Mouse (Mus musculus) hindbrain, postnatal 0 days (tissue): ENCODE data around the gene Noct. TPM values are rescaled to one million over a fixed set of nuclear protein-coding genes. Genes with fewer than 3 reads are reported as not detected.

Experiments used
- ATAC-seq: fragments of 200-750 bp; cut with Nextera tagmentation; 2 replicates; pipeline ENCODE4 v1.8.0; 2017; ENCODE audit warnings: mild to moderate bottlenecking, moderate TSS enrichment, moderate library complexity
- DNase-seq: peaks from one replicate; pipeline ENCODE4 v3.0.0-alpha.2; 2015; ENCODE audit warnings: low spot score
- H3K27ac ChIP-seq: fragments of 300-500 bp; sonication (generic); 2 replicates; pipeline ENCODE4 v1.5.1; 2014; ENCODE audit warnings: mild to moderate bottlenecking
- H3K27me3 ChIP-seq: fragments of 300-500 bp; sonication (generic); 2 replicates; pipeline ENCODE4 v1.6.1; 2014; ENCODE audit warnings: low read length, mixed read lengths; ENCODE audit not compliant: insufficient read depth
- H3K36me3 ChIP-seq: fragments of 300-500 bp; sonication (generic); 2 replicates; pipeline ENCODE4 v1.6.1; 2014; ENCODE audit warnings: low read length, mixed read lengths; ENCODE audit not compliant: insufficient read depth
- H3K4me1 ChIP-seq: fragments of 300-500 bp; sonication (generic); 2 replicates; pipeline ENCODE4 v1.6.1; 2014; ENCODE audit warnings: antibody characterized with exemption, low read length, mixed read lengths; ENCODE audit not compliant: insufficient read depth
- H3K4me2 ChIP-seq: fragments of 300-500 bp; sonication (generic); 2 replicates; pipeline ENCODE4 v1.6.1; 2014; ENCODE audit warnings: low read depth, mild to moderate bottlenecking, low read length, moderate library complexity, mixed read lengths
- H3K4me3 ChIP-seq: fragments of 300-500 bp; sonication (generic); 2 replicates; pipeline ENCODE4 v1.5.1; 2014; ENCODE audit warnings: low read length
- H3K9ac ChIP-seq: fragments of 300-500 bp; sonication (generic); replicated peaks from 2 replicates; pipeline ENCODE4 v1.6.1; 2014; ENCODE audit warnings: mild to moderate bottlenecking, low read length, moderate library complexity, mixed read lengths
- H3K9me3 ChIP-seq: fragments of 300-500 bp; sonication (generic); 2 replicates; pipeline ENCODE4 v1.6.1; 2016; ENCODE audit warnings: low read length, mixed read lengths
- CTCF ChIP-seq: IDR thresholded peaks from 2 replicates; pipeline ENCODE4 v1.5.1; 2016; ENCODE audit warnings: antibody characterized with exemption, control low read depth, low read depth
- WGBS: fragments of 180-500 bp; shearing (Covaris S2); extraction: QIAGEN DNeasy Blood & Tissue Kit; methylation state at CpG from one replicate; pipeline ENCODE4 v1.1.7; 2014; 5-methylcytosine and 5-hydroxymethylcytosine counted together
- polyA plus RNA-seq: library from polyadenylated mRNA; unstranded; fragments of >200 nt; fragmentation: Nextera tagmentation; extraction: Ambion mirVana; gene quantifications from 2 replicates; pipeline ENCODE4 v1.2.1, GENCODE M21; 2015
- total RNA-seq: library from RNA; depleted of rRNA; stranded (reverse); fragments of >200 nt; gene quantifications from 2 replicates; pipeline ENCODE4 v1.2.3, GENCODE M21; 2014

Noct gene
- total and polyA plus RNA-seq, 2 experiments from 2014 or later: 31.6 to 40.8 TPM

DNA sequence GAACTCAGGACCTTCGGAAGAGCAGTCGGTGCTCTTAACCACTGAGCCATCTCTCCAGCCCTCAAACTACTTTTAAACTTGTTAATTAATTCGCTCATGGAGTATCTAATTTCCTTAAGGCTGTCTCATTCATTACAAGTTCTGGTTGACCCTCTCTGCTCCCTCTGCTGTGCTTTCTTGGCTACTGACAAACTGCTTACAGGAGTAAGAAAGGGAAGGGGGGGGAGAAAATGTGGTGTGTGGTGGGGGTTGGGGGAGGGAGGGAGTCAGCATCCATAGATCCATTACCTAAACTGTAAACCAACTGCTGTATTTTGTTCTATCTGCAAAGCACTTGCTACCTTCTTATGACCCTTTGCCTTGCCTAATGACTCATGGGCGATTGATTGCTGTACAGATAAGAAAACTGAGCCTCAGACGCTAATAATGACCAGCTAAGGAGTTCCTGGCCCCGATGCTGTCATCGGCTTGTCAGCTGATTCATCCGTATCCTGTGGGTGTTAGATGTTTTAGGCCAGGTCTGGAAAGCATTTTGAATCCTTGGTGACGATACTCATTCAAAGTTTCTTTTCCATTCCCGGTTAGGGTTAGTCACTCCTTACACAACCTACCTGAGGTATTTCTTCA, 1.3 kb upstream of the Noct start:
- no peaks in the 10 kb centered on the region for H3K27me3 ChIP-seq
- no peak for TF ChIP-seq CTCF
- H3K9me3 ChIP-seq: no peaks in the 10 kb centered on the region
- no peak overlapping the region for H3K4me2 ChIP-seq
- WGBS: 65% methylated on average over 10 of the region's 10 CpGs
- H3K27ac ChIP-seq: no peak overlapping the region
- no peaks in the 10 kb centered on the region for H3K4me1 ChIP-seq
- no peak overlapping the region for H3K9ac ChIP-seq
- H3K36me3 ChIP-seq: no peaks in the 10 kb centered on the region
- ATAC-seq (no peak), DNase-seq (no peak)
- no peak overlapping the region for H3K4me3 ChIP-seq

DNA sequence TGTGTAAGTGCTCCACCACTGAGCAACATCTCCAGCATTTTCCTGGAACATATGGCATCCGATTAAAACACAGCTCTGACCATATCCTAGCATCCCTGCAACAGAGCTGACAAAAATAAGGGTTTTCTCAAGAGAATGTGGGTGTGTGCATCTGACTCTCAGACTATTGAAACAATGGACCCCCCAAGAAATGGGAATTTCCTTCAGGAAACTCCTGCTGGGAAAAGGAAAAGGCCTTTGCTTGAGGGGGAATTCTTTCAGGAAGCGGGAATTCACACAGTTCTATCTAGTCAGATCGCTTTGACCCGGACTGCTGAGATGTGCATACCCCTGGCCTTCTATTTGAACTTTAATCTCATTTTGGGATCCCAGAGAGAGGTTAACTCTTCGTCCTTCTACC, 691 bp upstream of the Noct start:
- peak overlapping the region; percentile 99; the same call in 1 of the 2 replicates for H3K27ac ChIP-seq

DNA sequence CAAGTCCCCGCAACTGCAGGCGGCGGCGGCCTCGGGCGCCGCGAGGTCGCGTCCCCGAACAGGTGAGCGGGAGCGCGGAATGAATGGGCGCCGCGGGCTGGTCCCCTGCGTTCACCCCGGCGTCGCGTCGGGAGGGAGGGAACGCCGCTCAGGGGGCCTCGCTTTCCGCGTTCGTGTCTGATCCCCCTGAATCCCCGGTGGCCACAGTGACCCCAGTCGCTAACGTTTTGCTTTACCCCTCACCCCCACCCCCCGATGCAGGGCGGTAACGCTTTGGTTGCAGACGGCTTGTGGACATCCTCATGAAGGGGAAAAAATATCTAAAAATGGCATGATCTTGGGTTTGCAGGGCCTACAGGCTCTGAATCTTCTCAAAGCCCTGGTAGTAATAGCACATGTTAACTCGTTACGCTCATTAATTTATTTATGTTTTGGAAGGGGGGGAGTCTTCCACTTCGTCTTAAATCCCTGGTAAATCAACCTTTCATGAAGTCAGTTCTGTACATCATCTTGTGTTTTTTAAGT, 1.0 kb downstream of the Noct start:
- 4% methylated on average over 39 of the region's 39 CpGs for WGBS
- no peaks in the 10 kb centered on the region for H3K4me1 ChIP-seq
- no peaks in the 10 kb centered on the region for H3K36me3 ChIP-seq
- H3K27me3 ChIP-seq: no peaks in the 10 kb centered on the region
- peak overlapping the region; percentile 88 for H3K4me3 ChIP-seq
- no peak for TF ChIP-seq CTCF
- ATAC-seq: no peak
- peak overlapping the region; percentile 99 for H3K27ac ChIP-seq
- H3K4me2 ChIP-seq: peak overlapping the region; percentile 69
- H3K9ac ChIP-seq: peak overlapping the region; percentile 96
- H3K9me3 ChIP-seq: no peaks in the 10 kb centered on the region
- DNase-seq: peak; percentile 41

More for the DNA sequence above, 691 bp upstream of the Noct start:
- Histone ChIP-seq H3K4me3 (peak overlapping the region; percentile 88), H3K9ac (no peak overlapping the region), H3K4me1 (no peaks in the 10 kb centered on the region), H3K27me3 (no peaks in the 10 kb centered on the region), H3K9me3 (no peaks in the 10 kb centered on the region), H3K4me2 (peak overlapping the region; percentile 69), H3K36me3 (no peaks in the 10 kb centered on the region)
- TF ChIP-seq CTCF: no peak
- WGBS: 20% methylated on average over 5 of the region's 5 CpGs
- no peak for ATAC-seq
- DNase-seq: no peak

DNA sequence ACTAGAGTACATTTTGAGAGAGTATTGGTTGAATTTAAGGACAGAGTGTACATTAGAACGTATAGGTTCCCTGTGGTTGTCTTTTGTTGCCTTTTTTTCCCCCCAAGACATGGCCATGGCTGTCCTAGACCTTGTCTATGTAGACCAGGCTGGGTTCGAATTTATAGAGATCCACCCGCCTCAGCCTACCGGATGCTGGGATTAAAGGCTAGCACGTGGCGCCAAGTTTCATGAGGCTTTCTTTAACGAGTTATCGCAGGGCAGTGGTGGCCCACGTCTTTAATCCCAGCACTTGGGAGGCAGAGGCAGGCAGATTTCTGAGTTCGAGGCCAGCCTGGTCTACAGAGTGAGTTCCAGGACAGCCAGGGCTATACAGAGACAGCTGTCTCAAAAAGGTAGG, 1.7 kb downstream of the Noct start:
- no peak for TF ChIP-seq CTCF
- no peak overlapping the region for H3K27ac ChIP-seq
- H3K9ac ChIP-seq: no peak overlapping the region

DNA sequence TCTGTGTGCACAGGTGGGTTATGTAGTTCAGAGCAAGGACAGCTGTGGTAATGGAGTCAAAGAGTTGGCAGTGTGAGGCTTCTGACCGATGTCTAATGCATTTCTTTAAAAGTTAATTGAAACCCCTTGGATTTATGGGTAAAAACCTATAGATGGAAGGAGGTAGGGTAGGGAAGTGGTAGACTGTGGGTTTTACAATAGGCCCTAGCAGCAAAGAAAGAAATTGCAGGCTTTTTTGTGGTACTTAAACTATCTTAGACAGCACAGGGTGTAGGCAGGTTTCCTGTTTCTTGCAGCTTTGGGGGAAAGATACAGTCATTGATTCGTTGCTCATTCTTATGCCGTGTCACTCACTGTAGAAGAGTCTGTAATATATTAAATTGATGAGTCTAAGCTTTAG, 2.4 kb downstream of the Noct start:
- ATAC-seq (no peak), DNase-seq (no peak)
- no peak for TF ChIP-seq CTCF
- Histone ChIP-seq H3K4me3 (no peak overlapping the region), H3K4me2 (peak overlapping the region; percentile 69; the same call in 1 of the 2 replicates), H3K4me1 (no peaks in the 10 kb centered on the region), H3K9ac (no peak overlapping the region), H3K9me3 (no peaks in the 10 kb centered on the region), H3K36me3 (no peaks in the 10 kb centered on the region), H3K27ac (no peak overlapping the region), H3K27me3 (no peaks in the 10 kb centered on the region)
- 80% methylated on average over 3 of the region's 3 CpGs for WGBS

More for the DNA sequence above, 1.7 kb downstream of the Noct start:
- Histone ChIP-seq H3K9me3 (no peaks in the 10 kb centered on the region), H3K36me3 (no peaks in the 10 kb centered on the region), H3K4me1 (no peaks in the 10 kb centered on the region), H3K4me3 (peak overlapping the region; percentile 88), H3K27me3 (no peaks in the 10 kb centered on the region), H3K4me2 (peak overlapping the region; percentile 69)
- no peak for ATAC-seq
- no peak for DNase-seq
- WGBS: 96% methylated on average over 10 of the region's 10 CpGs

DNA sequence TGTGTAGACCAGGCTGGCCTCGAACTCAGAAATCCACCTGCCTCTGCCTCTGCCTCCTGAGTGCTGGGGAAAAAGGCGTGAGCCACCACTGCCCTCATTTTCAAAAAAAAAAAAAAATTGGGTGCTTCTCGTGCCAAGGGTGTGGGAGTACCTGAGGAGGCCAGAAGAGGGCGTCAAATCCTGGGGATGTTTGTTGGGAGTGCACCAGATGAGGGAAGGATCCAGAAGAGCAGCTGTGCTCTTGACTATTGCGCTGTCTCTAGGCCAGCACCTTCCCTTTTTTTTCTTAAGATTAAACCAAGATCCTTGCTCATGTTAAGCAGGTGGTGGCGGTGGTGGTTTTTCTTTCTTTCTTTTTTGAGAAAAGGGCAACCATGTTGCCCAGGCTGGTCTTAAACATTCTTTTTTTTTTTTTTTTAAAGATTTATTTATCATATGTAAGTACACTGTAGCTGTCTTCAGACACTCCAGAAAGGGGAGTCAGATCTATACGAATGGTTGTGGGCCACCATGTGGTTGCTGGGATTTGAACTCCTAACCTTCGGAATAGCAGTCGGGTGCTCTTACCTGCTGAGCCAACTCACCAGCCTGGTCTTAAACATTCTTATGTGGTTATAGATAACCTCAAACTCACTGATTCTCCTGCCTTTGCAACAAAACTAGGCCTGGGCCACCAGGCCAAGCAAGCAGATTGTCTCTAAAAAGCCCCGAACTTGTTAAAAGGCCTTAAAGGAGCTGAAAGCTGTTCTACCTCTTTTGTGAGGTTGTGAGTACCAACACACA, 4.0 kb downstream of the Noct start:
- H3K9me3 ChIP-seq: no peaks in the 10 kb centered on the region
- no peaks in the 10 kb centered on the region for H3K4me1 ChIP-seq
- H3K36me3 ChIP-seq: no peaks in the 10 kb centered on the region
- H3K4me2 ChIP-seq: no peak overlapping the region
- H3K27ac ChIP-seq: no peak overlapping the region
- ATAC-seq: no peak
- DNase-seq: peak; percentile 49
- no peaks in the 10 kb centered on the region for H3K27me3 ChIP-seq
- WGBS: 71% methylated on average over 10 of the region's 10 CpGs
- no peak overlapping the region for H3K4me3 ChIP-seq
- no peak overlapping the region for H3K9ac ChIP-seq
- TF ChIP-seq CTCF: peak; percentile 53

DNA sequence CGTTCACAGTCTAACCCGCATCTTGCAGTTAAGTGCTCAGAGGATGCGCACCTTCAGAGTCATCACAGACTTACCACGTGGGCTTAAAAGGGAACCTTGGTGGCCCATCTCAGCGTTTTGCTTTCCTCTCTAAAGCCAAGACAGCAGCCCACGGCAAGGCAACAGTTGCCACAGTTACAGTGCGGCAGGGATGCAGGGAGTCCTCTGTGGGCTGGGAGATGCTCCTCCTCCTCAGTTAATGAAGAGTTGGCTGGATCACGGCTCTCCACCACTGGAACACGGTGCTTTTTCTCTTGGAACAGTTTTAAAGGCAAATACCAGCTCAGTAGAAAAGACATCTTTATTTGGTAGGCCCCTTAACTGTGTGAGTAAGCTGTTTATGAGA, 4.6 kb downstream of the Noct start:
- Histone ChIP-seq H3K4me3 (no peak overlapping the region), H3K4me1 (no peaks in the 10 kb centered on the region), H3K27ac (no peak overlapping the region), H3K4me2 (no peak overlapping the region), H3K9me3 (no peaks in the 10 kb centered on the region), H3K9ac (no peak overlapping the region), H3K36me3 (no peaks in the 10 kb centered on the region), H3K27me3 (no peaks in the 10 kb centered on the region)
- DNase-seq (no peak), ATAC-seq (no peak)
- WGBS: 57% methylated on average over 9 of the region's 9 CpGs
- TF ChIP-seq CTCF: no peak
